Mouse (Mus musculus) heart, embryonic 14.5 days (tissue): ENCODE measurements at regions not wholly inside any gene's neighbourhood (a gene's known extent, or its start where the extent isn't known, plus 50 kb on each side); places are given as distances from the start of the nearest gene placed in this dataset.

Experiments
- ATAC-seq: fragments of 200-750 bp; cut with Nextera tagmentation; 2 replicates; pipeline ENCODE4 v1.8.0; 2017; ENCODE audit warnings: low read depth, moderate TSS enrichment; ENCODE audit not compliant: insufficient number of reproducible peaks, insufficient read depth, low FRiP score
- H3K27ac ChIP-seq, 2 experiments: fragments of 200-500 bp in 1 of 2; fragments of 300-500 bp in 1 of 2; sonication (generic) in 1 of 2; replicated peaks in 1 of 2; 2 replicates each; pipeline ENCODE4 v1.5.1; 2012 to 2014; ENCODE audit warnings: low read depth in 2 of 2, low read length in 2 of 2, control low read depth in 1 of 2, mild to moderate bottlenecking in 1 of 2, mixed read lengths in 1 of 2; ENCODE audit not compliant: control insufficient read depth in 1 of 2, insufficient read depth in 1 of 2
- H3K27me3 ChIP-seq: fragments of 300-500 bp; sonication (generic); 2 replicates; pipeline ENCODE4 v1.6.1; 2014; ENCODE audit warnings: mild to moderate bottlenecking, low read length, control low read depth; ENCODE audit not compliant: control insufficient read depth, insufficient read depth
- H3K36me3 ChIP-seq: fragments of 300-500 bp; sonication (generic); 2 replicates; pipeline ENCODE4 v1.6.1; 2014; ENCODE audit warnings: mild to moderate bottlenecking, control low read depth, low read length, mixed read lengths; ENCODE audit not compliant: control insufficient read depth, insufficient read depth
- H3K4me1 ChIP-seq, 2 experiments: fragments of 200-500 bp in 1 of 2; fragments of 300-500 bp in 1 of 2; sonication (generic) in 1 of 2; 2 replicates each; pipeline ENCODE4 v1.6.1; 2012 to 2014; ENCODE audit warnings: low read length in 2 of 2, control low read depth in 1 of 2, mixed read lengths in 1 of 2; ENCODE audit not compliant: control insufficient read depth in 2 of 2, insufficient read depth in 2 of 2
- H3K4me2 ChIP-seq: fragments of 300-500 bp; sonication (generic); 2 replicates; pipeline ENCODE4 v1.6.1; 2014; ENCODE audit warnings: mild to moderate bottlenecking, low read length
- H3K4me3 ChIP-seq, 2 experiments: fragments of 200-500 bp in 1 of 2; fragments of 300-500 bp in 1 of 2; sonication (generic) in 1 of 2; 2 replicates each; pipeline ENCODE4 v1.5.1; 2012 to 2014; ENCODE audit warnings: low read length in 2 of 2, mild to moderate bottlenecking in 2 of 2, control low read depth in 1 of 2, low read depth in 1 of 2, moderate library complexity in 1 of 2; ENCODE audit not compliant: control insufficient read depth in 1 of 2, insufficient read depth in 1 of 2
- H3K9ac ChIP-seq: fragments of 300-500 bp; sonication (generic); 2 replicates; pipeline ENCODE4 v1.6.1; 2014; ENCODE audit warnings: mild to moderate bottlenecking, low read length
- H3K9me3 ChIP-seq: fragments of 300-500 bp; sonication (generic); 2 replicates; pipeline ENCODE4 v1.6.1; 2016; ENCODE audit warnings: low read length, control low read depth; ENCODE audit not compliant: control insufficient read depth
- WGBS: fragments of 180-500 bp; shearing (Covaris S2); extraction: QIAGEN DNeasy Blood & Tissue Kit; methylation state at CpG from one replicate; pipeline ENCODE4 v1.1.7; 2014; 5-methylcytosine and 5-hydroxymethylcytosine counted together

DNA sequence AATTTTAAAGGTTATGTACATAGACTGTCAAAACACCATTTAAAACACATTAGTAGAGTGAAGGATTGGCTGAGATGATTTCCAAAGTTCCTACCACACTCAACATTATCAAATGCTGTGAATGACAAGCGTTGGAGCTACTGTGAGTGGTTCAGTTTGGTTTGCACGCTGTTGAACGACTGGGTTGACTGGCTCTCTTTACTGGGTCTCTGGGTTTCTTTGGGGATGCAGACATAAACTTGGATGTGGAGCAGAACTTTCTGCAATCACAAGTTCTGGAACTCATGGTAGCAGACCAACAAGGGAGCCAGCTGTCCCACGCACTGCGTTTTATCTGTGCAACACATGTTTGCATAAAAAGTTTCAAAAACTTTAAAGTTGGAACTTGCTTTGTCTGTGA is 438.9 kb upstream of the Nr2f1 start:
- no peaks in the 10 kb centered on the region for H3K36me3 ChIP-seq
- no peak overlapping the region for H3K9ac ChIP-seq
- H3K4me1 ChIP-seq = no peaks in the 10 kb centered on the region
- WGBS = 85% methylated on average over 5 of the region's 5 CpGs
- no peaks in the 10 kb centered on the region for H3K27me3 ChIP-seq
- no peak overlapping the region for H3K4me2 ChIP-seq
- no peaks in the 10 kb centered on the region for H3K9me3 ChIP-seq
- no peak overlapping the region for H3K4me3 ChIP-seq
- H3K27ac ChIP-seq = no peak overlapping the region
- ATAC-seq = no peak

DNA sequence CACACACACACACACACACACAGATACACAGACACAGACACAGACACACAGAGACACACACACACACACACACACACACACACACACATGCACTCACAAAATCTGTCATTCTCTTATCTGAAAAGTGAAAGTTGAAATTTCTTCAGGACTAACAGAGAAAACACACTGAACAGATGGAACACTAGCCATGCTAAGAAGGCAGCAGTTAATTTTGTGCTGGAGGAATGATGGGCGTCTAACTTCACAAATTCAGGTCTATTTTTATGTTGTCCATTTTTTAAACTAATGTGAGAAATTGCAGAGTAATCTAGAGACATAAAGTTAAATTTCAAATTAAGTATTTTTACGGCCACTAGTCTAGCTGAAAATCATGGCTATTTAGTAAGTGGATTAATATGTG is 432.1 kb upstream of the Nr2f1 start:
- H3K9me3 ChIP-seq = no peaks in the 10 kb centered on the region
- no peaks in the 10 kb centered on the region for H3K27me3 ChIP-seq
- no peak overlapping the region for H3K4me2 ChIP-seq
- no peak for ATAC-seq
- H3K9ac ChIP-seq = no peak overlapping the region
- no peaks in the 10 kb centered on the region for H3K4me1 ChIP-seq
- H3K36me3 ChIP-seq = no peaks in the 10 kb centered on the region
- WGBS = 90% methylated on average over 2 of the region's 2 CpGs
- H3K4me3 ChIP-seq = no peak overlapping the region
- no peak overlapping the region for H3K27ac ChIP-seq

DNA sequence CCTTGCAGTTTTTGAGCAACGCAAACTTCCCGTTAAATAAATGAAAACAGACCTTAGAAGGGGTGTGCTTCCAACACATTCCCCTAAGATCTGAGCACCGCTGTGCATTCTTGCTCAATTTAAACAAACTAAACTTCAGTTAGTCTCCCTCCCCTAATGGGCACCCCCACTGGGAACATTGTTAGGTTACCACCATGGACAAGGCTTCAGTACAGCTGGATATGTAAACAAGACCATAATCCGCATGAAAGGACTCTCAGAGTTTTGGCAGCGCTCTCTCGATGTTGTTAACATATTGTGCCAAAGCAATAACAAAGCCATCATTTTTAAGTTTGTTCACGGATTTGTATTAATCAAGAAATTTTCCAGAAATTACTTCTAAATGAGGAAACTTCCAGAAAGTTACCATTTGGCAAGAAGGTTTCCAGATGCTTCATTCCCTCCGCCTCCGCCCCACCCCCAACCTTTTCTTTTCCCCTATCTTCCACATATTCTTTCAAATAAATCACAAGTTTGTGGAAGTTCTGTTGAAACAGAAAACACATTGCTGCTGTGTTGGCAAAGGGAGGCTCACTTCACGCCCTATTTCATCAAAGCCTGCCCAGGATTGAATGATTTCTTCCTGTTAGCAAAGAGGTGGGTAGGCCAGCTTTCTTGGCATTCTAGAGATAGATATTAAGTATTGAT is 429.6 kb upstream of the Nr2f1 start:
- no peaks in the 10 kb centered on the region for H3K4me1 ChIP-seq
- no peak for ATAC-seq
- no peak overlapping the region for H3K4me2 ChIP-seq
- H3K27me3 ChIP-seq = no peaks in the 10 kb centered on the region
- H3K36me3 ChIP-seq = no peaks in the 10 kb centered on the region
- WGBS = 49% methylated on average over 10 of the region's 10 CpGs
- H3K4me3 ChIP-seq = no peak overlapping the region
- H3K27ac ChIP-seq = no peak overlapping the region
- no peak overlapping the region for H3K9ac ChIP-seq
- no peaks in the 10 kb centered on the region for H3K9me3 ChIP-seq

DNA sequence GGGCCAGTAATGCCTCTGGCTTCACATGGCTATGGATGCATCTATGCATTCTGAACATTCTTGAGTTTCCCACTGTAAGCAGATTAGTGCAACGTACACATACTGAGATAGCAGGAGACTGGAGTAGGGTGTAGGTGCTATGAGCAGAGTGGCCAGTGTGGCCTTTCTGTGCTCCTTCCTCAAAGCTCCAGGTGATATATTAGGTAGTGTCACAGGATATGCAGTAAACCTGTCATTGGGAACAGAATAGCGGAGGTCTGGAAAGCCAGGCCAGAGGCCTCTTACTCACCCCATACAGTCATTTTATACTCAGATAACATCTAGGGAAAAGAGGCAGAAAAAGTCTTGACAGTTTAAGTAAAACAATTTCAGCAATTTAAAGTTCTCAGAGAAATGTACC is 424.1 kb upstream of the Nr2f1 start:
- Histone ChIP-seq H3K9me3 (no peaks in the 10 kb centered on the region), H3K4me2 (no peak overlapping the region), H3K4me1 (no peaks in the 10 kb centered on the region), H3K27me3 (no peaks in the 10 kb centered on the region), H3K27ac (no peak overlapping the region), H3K36me3 (no peaks in the 10 kb centered on the region), H3K9ac (no peak overlapping the region), H3K4me3 (no peak overlapping the region)
- no peak for ATAC-seq
- WGBS = 73% methylated on average over 2 of the region's 2 CpGs

DNA sequence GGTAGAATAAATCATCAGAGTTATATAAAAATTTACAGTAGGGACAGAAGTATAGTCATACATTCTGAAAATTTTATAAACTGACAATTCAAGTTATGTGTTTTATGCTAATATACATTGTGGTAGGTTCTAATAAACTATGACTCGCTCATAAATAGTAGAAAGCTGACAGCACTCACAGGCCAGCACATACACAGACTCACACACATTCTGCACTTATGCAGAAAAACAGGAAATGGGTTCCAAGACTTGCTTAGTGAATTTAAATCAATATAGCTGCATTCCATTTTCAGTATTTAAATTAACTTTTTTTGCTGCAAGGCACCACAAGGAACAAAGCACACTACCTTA is 403.3 kb upstream of the Nr2f1 start:
- Histone ChIP-seq H3K36me3 (no peaks in the 10 kb centered on the region), H3K4me3 (no peak overlapping the region), H3K9me3 (no peaks in the 10 kb centered on the region), H3K9ac (no peak overlapping the region), H3K27ac (no peak overlapping the region), H3K4me2 (no peak overlapping the region), H3K27me3 (no peaks in the 10 kb centered on the region), H3K4me1 (no peaks in the 10 kb centered on the region)
- WGBS = 88% methylated on average over 1 of the region's 1 CpGs
- no peak for ATAC-seq

DNA sequence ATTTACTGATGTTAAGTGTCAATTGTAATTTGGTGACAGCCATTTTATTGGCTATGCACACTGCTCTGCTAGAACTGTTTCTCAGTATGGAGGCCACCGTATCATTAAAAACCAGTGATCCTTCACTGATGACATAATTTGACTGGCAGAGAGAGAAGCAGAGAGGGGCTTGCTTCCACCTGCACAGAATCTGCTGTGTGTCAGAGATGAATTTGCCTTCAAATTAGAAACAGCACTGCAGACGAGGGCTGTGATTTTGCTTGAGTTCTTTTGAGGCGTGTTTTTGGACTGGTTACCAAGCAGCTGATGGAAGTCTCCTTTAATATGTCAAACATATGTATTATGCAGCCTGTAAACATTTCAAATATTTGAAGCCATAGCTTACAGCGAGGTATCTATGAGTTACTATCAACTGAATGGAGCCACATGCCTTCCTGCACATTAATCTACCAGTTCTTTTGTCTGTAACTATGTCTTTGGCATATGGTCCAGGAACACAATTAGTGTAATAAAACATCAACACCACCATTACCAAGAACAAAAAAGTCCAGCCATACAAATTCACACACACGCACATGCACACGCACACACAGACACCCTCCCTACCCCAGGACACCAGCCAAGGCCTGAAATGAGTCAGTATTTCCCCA is 402.8 kb upstream of the Nr2f1 start:
- Histone ChIP-seq H3K4me3 (no peak overlapping the region), H3K36me3 (no peaks in the 10 kb centered on the region), H3K4me1 (no peaks in the 10 kb centered on the region), H3K27ac (no peak overlapping the region), H3K9me3 (no peaks in the 10 kb centered on the region), H3K27me3 (no peaks in the 10 kb centered on the region), H3K9ac (no peak overlapping the region), H3K4me2 (no peak overlapping the region)
- 83% methylated on average over 6 of the region's 6 CpGs for WGBS
- ATAC-seq = no peak

DNA sequence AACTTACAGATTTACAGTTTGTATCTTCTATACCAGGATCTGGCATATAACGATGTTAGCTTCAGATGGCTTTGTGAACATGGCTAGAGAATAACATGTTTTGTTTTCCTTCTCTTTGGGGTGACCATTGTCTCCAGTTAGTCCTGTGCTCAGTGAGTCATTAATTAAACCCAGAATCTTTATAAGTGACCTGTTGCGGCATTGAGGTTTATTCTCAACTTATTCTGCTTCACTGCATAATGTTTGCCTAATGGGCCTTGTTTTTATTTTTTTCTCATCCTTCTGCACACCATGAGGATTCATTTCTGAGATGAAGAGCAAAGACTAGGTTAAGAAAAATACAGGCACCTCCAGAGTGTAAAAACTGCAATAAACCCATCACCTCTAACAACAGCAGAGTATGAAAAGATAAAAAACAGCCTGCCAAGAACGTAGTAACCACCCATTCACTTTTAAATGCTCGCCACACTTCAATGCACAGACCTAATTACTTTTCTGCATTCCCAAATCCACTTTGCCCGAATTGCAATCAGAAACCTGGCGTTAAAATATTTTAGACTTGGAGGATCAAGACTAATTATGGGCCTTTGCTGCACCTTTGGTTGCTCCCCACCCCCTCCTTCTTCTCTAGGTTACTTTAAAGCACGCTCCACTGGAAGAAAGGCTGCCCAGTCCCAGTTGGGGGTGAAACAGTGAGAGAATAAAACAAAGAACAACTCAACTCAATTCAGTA is 381.5 kb upstream of the Nr2f1 start:
- H3K36me3 ChIP-seq = no peaks in the 10 kb centered on the region
- no peaks in the 10 kb centered on the region for H3K4me1 ChIP-seq
- no peaks in the 10 kb centered on the region for H3K27me3 ChIP-seq
- no peaks in the 10 kb centered on the region for H3K9me3 ChIP-seq
- ATAC-seq = no peak
- no peak overlapping the region for H3K4me2 ChIP-seq
- 70% methylated on average over 7 of the region's 7 CpGs for WGBS
- H3K9ac ChIP-seq = no peak overlapping the region
- no peak overlapping the region for H3K4me3 ChIP-seq
- no peak overlapping the region for H3K27ac ChIP-seq
